ENCODE assay signal across 10 mouse cellular contexts in genomic region chr17:17829816-17830535, GRCm38 (mm10). TPM values are rescaled to one million over a fixed set of nuclear protein-coding genes. Genes with fewer than 3 reads are reported as not detected.
DNase-seq lines count a peak whose midpoint lies in the region; ATAC-seq and TF ChIP-seq lines count a peak whose summit lies in the region.
"Had no signal": no experiment of that assay in that cellular context is flagged by ENCODE, and none has a peak within 500 bp of the region (broad histone marks: within the 10 kb centered on the region; RNA-seq: fewer than 3 reads in every experiment).

No protein-coding gene starts in this region.

- H3K4me3 ChIP-seq in heart, embryonic 13.5 days = peak overlapping the region; percentile 89
- H3K4me3 ChIP-seq in forebrain, postnatal 0 days (ENCODE audit: low read depth, low read length) = peak overlapping the region; percentile 92
- H3K4me3 ChIP-seq in liver, embryonic 16.5 days (ENCODE audit: low read depth, low read length) = no peak overlapping the region

- peaks cover 67% of the 10 kb centered on the region for H3K4me1 ChIP-seq in heart, embryonic 13.5 days
- peaks cover 32% of the 10 kb centered on the region for H3K4me1 ChIP-seq in forebrain, postnatal 0 days (ENCODE audit: insufficient read depth)
- no peaks in the 10 kb centered on the region; the same call in 1 of the 2 replicates for H3K4me1 ChIP-seq in liver, embryonic 16.5 days (ENCODE audit: control insufficient read depth, low read depth, low read length)

- 65% methylated on average over 23 of the region's 23 CpGs for WGBS in heart, embryonic 13.5 days
- WGBS in forebrain, postnatal 0 days = 51% methylated on average over 23 of the region's 23 CpGs
- WGBS in liver, embryonic 16.5 days (ENCODE audit: insufficient replicate concordance) = 60% methylated on average over 22 of the region's 23 CpGs

- ATAC-seq in heart, embryonic 13.5 days (ENCODE audit: extremely low read depth, insufficient number of reproducible peaks, low FRiP score, low TSS enrichment) = no peak
- no peak for ATAC-seq in forebrain, postnatal 0 days
- ATAC-seq in liver, embryonic 16.5 days (ENCODE audit: low read depth) = no peak

- DNase-seq in heart, postnatal 25 days (ENCODE audit: low spot score) = no peak
- peak; percentile 60 for DNase-seq in cerebellum, adult 9-10 months
- DNase-seq in forebrain, postnatal 0 days = no peak
- no peak for DNase-seq in gastrocnemius, postnatal 4 days (ENCODE audit: low spot score in 2 of 2)
- no peak for DNase-seq in embryo, embryonic 10.5 days (ENCODE audit: low spot score)
- no peak for DNase-seq in layer of hippocampus, postnatal 10 days (ENCODE audit: low spot score in 2 of 2)

- intact Hi-C loops in heart, postnatal 25 days (cut with DNase I) = loop anchor here (10.0 kb wide), 2 partner anchors 205 to 455 kb away; partner anchors contain the start of genes Lnpep and Riok2

- peak overlapping the region; percentile 84 for H3K4me2 ChIP-seq in heart, embryonic 13.5 days
- H3K4me2 ChIP-seq in forebrain, postnatal 0 days (ENCODE audit: low read depth) = peak overlapping the region; percentile 90
- 0 out of 2 replicates have a peak overlapping the region, but pooled peaks have one; percentile 3 for H3K4me2 ChIP-seq in liver, embryonic 16.5 days (ENCODE audit: low read depth, low read length)

- peaks cover 41% of the 10 kb centered on the region for H3K36me3 ChIP-seq in heart, embryonic 13.5 days
- peaks cover 8% of the 10 kb centered on the region; the same call in 1 of the 2 replicates for H3K36me3 ChIP-seq in forebrain, postnatal 0 days (ENCODE audit: insufficient read depth)
- no peaks in the 10 kb centered on the region for H3K36me3 ChIP-seq in liver, embryonic 16.5 days (ENCODE audit: control insufficient read depth, insufficient read depth)

- H3K9me3 ChIP-seq in heart, embryonic 13.5 days = no peaks in the 10 kb centered on the region
- H3K9me3 ChIP-seq in forebrain, postnatal 0 days (ENCODE audit: low read length) = no peaks in the 10 kb centered on the region
- no peaks in the 10 kb centered on the region for H3K9me3 ChIP-seq in liver, embryonic 16.5 days (replicated peaks; ENCODE audit: control insufficient read depth, low read length)

- no peak for TF ChIP-seq CTCF in forebrain, postnatal 0 days (IDR thresholded peaks at IDR 0.05; ENCODE audit: low read depth)

- H3K27me3 ChIP-seq in heart, embryonic 13.5 days (replicated peaks) = no peaks in the 10 kb centered on the region
- no peaks in the 10 kb centered on the region for H3K27me3 ChIP-seq in forebrain, postnatal 0 days (ENCODE audit: insufficient read depth, low read length)
- H3K27me3 ChIP-seq in liver, embryonic 16.5 days (ENCODE audit: control insufficient read depth, insufficient read depth, low read depth, low read length) = peaks cover 21% of the 10 kb centered on the region

- peak overlapping the region; percentile 99 for H3K27ac ChIP-seq in heart, embryonic 13.5 days (replicated peaks)
- peak overlapping the region; percentile 100 for H3K27ac ChIP-seq in forebrain, postnatal 0 days (ENCODE audit: low read depth, low read length)
- no peak overlapping the region for H3K27ac ChIP-seq in liver, embryonic 16.5 days (ENCODE audit: low read length)

- peak overlapping the region; percentile 98 for H3K9ac ChIP-seq in heart, embryonic 13.5 days
- peak overlapping the region; percentile 98 for H3K9ac ChIP-seq in forebrain, postnatal 0 days
- no peak overlapping the region for H3K9ac ChIP-seq in liver, embryonic 16.5 days (ENCODE audit: low read depth, low read length)

RNA-seq across cellular contexts. Expression of gene Spaca6, which starts 3.0 kb away (rescaled TPM):
- polyA plus RNA-seq in heart, embryonic 13.5 days (2015; fragmentation: Nextera tagmentation; extraction: Ambion mirVana) = 24.2 and 27.0 TPM in 2 replicates
- total RNA-seq in heart, postnatal 25 days (2021) = 10 to 100 TPM; 12.6 to 15.2 TPM
- 18.5 and 20.8 TPM in 2 replicates for total RNA-seq in forebrain, postnatal 0 days (2014; rRNA removed)
- polyA plus RNA-seq in forebrain, postnatal 0 days (2015; fragmentation: Nextera tagmentation; extraction: Ambion mirVana) = 5.1 and 10.7 TPM in 2 replicates
- 4.0 and 4.7 TPM in 2 replicates for polyA plus RNA-seq in liver, embryonic 16.5 days (2015; fragmentation: Nextera tagmentation; extraction: Ambion mirVana)
- 10 to 100 TPM; 37.3 to 49.3 TPM for total RNA-seq in gastrocnemius, postnatal 4 days (2021)
- total RNA-seq in layer of hippocampus, postnatal 10 days (2021) = 100 to 1,000 TPM in 1 of 2 experiments, 10 to 100 TPM in 1; 79.2 to 100 TPM

RNA-seq across cellular contexts. Expression of gene Has1, which starts 25.0 kb away (rescaled TPM):
- polyA plus RNA-seq in heart, embryonic 13.5 days (2015; fragmentation: Nextera tagmentation; extraction: Ambion mirVana) = 0.55 and 0.66 TPM in 2 replicates
- under 1 TPM; 0.45 to 0.55 TPM for total RNA-seq in heart, postnatal 25 days (2021)
- 0.23 and 0.90 TPM in 2 replicates for total RNA-seq in forebrain, postnatal 0 days (2014; rRNA removed)
- 0.20 and 0.53 TPM in 2 replicates for polyA plus RNA-seq in forebrain, postnatal 0 days (2015; fragmentation: Nextera tagmentation; extraction: Ambion mirVana)
- 0.05 and 0.07 TPM in 2 replicates for polyA plus RNA-seq in liver, embryonic 16.5 days (2015; fragmentation: Nextera tagmentation; extraction: Ambion mirVana)
- total RNA-seq in gastrocnemius, postnatal 4 days (2021) = under 1 TPM; 0.18 to 0.69 TPM
- total RNA-seq in layer of hippocampus, postnatal 10 days (2021) = under 1 TPM; 0.20 to 0.34 TPM
- total RNA-seq: liver, adult 2 months had no signal
- polyA plus RNA-seq: liver, adult 2 months had no signal

RNA-seq across cellular contexts. Expression of gene Fpr1, which starts 53.8 kb away (rescaled TPM):
- 0.11 and 0.15 TPM in 2 replicates for polyA plus RNA-seq in heart, embryonic 13.5 days (2015; fragmentation: Nextera tagmentation; extraction: Ambion mirVana)
- under 1 TPM in 1 of 2 experiments, not detected in 1; 0.18 TPM for total RNA-seq in heart, postnatal 25 days (2021)
- total RNA-seq in forebrain, postnatal 0 days (2014; rRNA removed) = 0.69 TPM in 1 of 2 replicates, not detected in the other
- polyA plus RNA-seq in forebrain, postnatal 0 days (2015; fragmentation: Nextera tagmentation; extraction: Ambion mirVana) = 0.16 TPM in 1 of 2 replicates, not detected in the other
- polyA plus RNA-seq in liver, embryonic 16.5 days (2015; fragmentation: Nextera tagmentation; extraction: Ambion mirVana) = 6.9 and 8.5 TPM in 2 replicates
- total RNA-seq in gastrocnemius, postnatal 4 days (2021) = under 1 TPM; 0.20 to 0.26 TPM
- not detected for total RNA-seq in layer of hippocampus, postnatal 10 days (2021)

RNA-seq across cellular contexts. Expression of gene Fpr2, which starts 57.6 kb away (rescaled TPM):
- not detected in 2 replicates for polyA plus RNA-seq in heart, embryonic 13.5 days (2015; fragmentation: Nextera tagmentation; extraction: Ambion mirVana)
- not detected for total RNA-seq in heart, postnatal 25 days (2021)
- 0.38 TPM in 1 of 2 replicates, not detected in the other for total RNA-seq in forebrain, postnatal 0 days (2014; rRNA removed)
- polyA plus RNA-seq in forebrain, postnatal 0 days (2015; fragmentation: Nextera tagmentation; extraction: Ambion mirVana) = 0.28 and 0.56 TPM in 2 replicates
- 3.8 and 5.6 TPM in 2 replicates for polyA plus RNA-seq in liver, embryonic 16.5 days (2015; fragmentation: Nextera tagmentation; extraction: Ambion mirVana)
- total RNA-seq in gastrocnemius, postnatal 4 days (2021) = under 1 TPM in 1 of 2 experiments, not detected in 1; 0.98 TPM
- total RNA-seq in layer of hippocampus, postnatal 10 days (2021) = under 1 TPM in 1 of 2 experiments, not detected in 1; 0.57 TPM

RNA-seq across cellular contexts. Expression of gene Fpr3, which starts 57.7 kb away (rescaled TPM):
- not detected in 2 replicates for polyA plus RNA-seq in heart, embryonic 13.5 days (2015; fragmentation: Nextera tagmentation; extraction: Ambion mirVana)
- not detected for total RNA-seq in heart, postnatal 25 days (2021)
- total RNA-seq in forebrain, postnatal 0 days (2014; rRNA removed) = not detected in 2 replicates
- polyA plus RNA-seq in forebrain, postnatal 0 days (2015; fragmentation: Nextera tagmentation; extraction: Ambion mirVana) = not detected in 2 replicates
- polyA plus RNA-seq in liver, embryonic 16.5 days (2015; fragmentation: Nextera tagmentation; extraction: Ambion mirVana) = not detected in 2 replicates
- not detected for total RNA-seq in gastrocnemius, postnatal 4 days (2021)
- not detected for total RNA-seq in layer of hippocampus, postnatal 10 days (2021)
- total RNA-seq: liver, adult 2 months had no signal
- polyA plus RNA-seq: liver, adult 2 months; urinary bladder, adult 2 months had no signal

Comparison
In these comparisons a context has a peak if more than half of its experiments do, and no peak if none do; other contexts are left out.
1. H3K4me2 ChIP-seq: peak in every context shown above with its lines; median percentile 90 in forebrain, postnatal 0 days; 84 in heart, embryonic 13.5 days; 3 in liver, embryonic 16.5 days.